Mouse (Mus musculus) E14TG2a.4 (cell line): ENCODE data around the gene Ccnl1.

Experiments used
- CTCF ChIP-seq: conservative IDR thresholded peaks from 2 replicates; pipeline ENCODE4 v1.5.1; 2014; ENCODE audit warnings: low read length
- NANOG ChIP-seq: IDR thresholded peaks from 2 replicates; pipeline ENCODE4 v1.6.1; 2014; ENCODE audit warnings: borderline replicate concordance, low read length, mixed read lengths

- TF ChIP-seq CTCF (no peak), NANOG (no peak)
Measured at GRCm38 (mm10) chr3:65925058-65925740, 32.9 kb downstream of the Ccnl1 start.
